Mouse (Mus musculus) ES-E14 (cell line): Measurements from ENCODE around the gene Plvap. TPM values are rescaled to one million over a fixed set of nuclear protein-coding genes. Genes with fewer than 3 reads are reported as not detected.

Experiments used
- DNase-seq: peaks from one replicate; pipeline ENCODE4 v3.0.0-alpha.2; 2013; ENCODE audit warnings: low read depth, low spot score
- H3K27ac ChIP-seq: 2 replicates; pipeline ENCODE4 v1.5.1; 2012; ENCODE audit warnings: low read depth, mild to moderate bottlenecking, low read length, moderate library complexity, mixed read lengths; ENCODE audit not compliant: poor library complexity, insufficient read depth, severe bottlenecking
- H3K36me3 ChIP-seq: 2 replicates; pipeline ENCODE4 v1.6.1; 2012; ENCODE audit warnings: mild to moderate bottlenecking, low read length, moderate library complexity, mixed read lengths; ENCODE audit not compliant: control insufficient read depth, poor library complexity, insufficient read depth, severe bottlenecking
- H3K4me1 ChIP-seq, 2 experiments: fragments of 150-350 bp in 1 of 2; sonication (generic) in 1 of 2; 2 replicates each; pipeline ENCODE4 v1.6.1; 2012; ENCODE audit warnings: low read length in 2 of 2, mild to moderate bottlenecking in 1 of 2, mixed read lengths in 1 of 2; ENCODE audit not compliant: control insufficient read depth in 2 of 2, insufficient read depth in 2 of 2, poor library complexity in 1 of 2
- H3K4me3 ChIP-seq, 2 experiments: fragments of 150-350 bp in 1 of 2; sonication (generic) in 1 of 2; 2 replicates each; pipeline ENCODE4 v1.5.1; 2012; ENCODE audit warnings: low read length in 2 of 2, low read depth in 1 of 2, mild to moderate bottlenecking in 1 of 2, mixed read lengths in 1 of 2; ENCODE audit not compliant: insufficient read depth in 1 of 2, poor library complexity in 1 of 2, severe bottlenecking in 1 of 2
- H3K9ac ChIP-seq: 2 replicates; pipeline ENCODE4 v1.6.1; 2012; ENCODE audit warnings: low read depth, mild to moderate bottlenecking, low read length, mixed read lengths; ENCODE audit not compliant: poor library complexity, insufficient read depth, severe bottlenecking
- H3K9me3 ChIP-seq: fragments of 150-350 bp; sonication (generic); 2 replicates; pipeline ENCODE4 v1.6.1; 2012; ENCODE audit warnings: low read depth, mild to moderate bottlenecking, low read length; ENCODE audit not compliant: control insufficient read depth, insufficient read depth
- CHD2 ChIP-seq: IDR thresholded peaks from 2 replicates; pipeline ENCODE4 v1.6.1; 2014; ENCODE audit warnings: mild to moderate bottlenecking, low read depth, low read length, inconsistent platforms
- HCFC1 ChIP-seq: IDR thresholded peaks from 2 replicates; pipeline ENCODE4 v1.6.1; 2012; ENCODE audit warnings: low read length, inconsistent platforms, borderline replicate concordance; ENCODE audit not compliant: insufficient read depth
- MAFK ChIP-seq: IDR thresholded peaks from 2 replicates; pipeline ENCODE4 v1.6.1; 2014; ENCODE audit warnings: mild to moderate bottlenecking, low read depth, low read length, inconsistent platforms; ENCODE audit not compliant: insufficient read depth
- ZC3H11A ChIP-seq: IDR thresholded peaks from 2 replicates; pipeline ENCODE4 v1.6.1; 2012; ENCODE audit warnings: low read depth, mild to moderate bottlenecking, inconsistent platforms, low read length, borderline replicate concordance
- ZNF384 ChIP-seq: IDR thresholded peaks from 2 replicates; pipeline ENCODE4 v1.6.1; 2012; ENCODE audit warnings: low read depth, low read length, inconsistent platforms
- in situ Hi-C, 2 experiments: fragments of 600-800 bp; cut with MboI; formaldehyde crosslinking; loops; one replicate each; pipeline ENCODE4 v1.15.1; 2025; ENCODE audit warnings: low sequenced_read_pairs in 2 of 2, inconsistent platforms in 1 of 2; ENCODE audit not compliant: unreplicated experiment in 2 of 2
- total RNA-seq: library from RNA; depleted of rRNA; stranded (reverse); fragments of 300-350 nt; gene quantifications from 2 replicates; pipeline ENCODE4 v1.2.3, GENCODE M21; 2012

Gene Plvap
- total RNA-seq, 1 experiment: 2.5 TPM

DNA sequence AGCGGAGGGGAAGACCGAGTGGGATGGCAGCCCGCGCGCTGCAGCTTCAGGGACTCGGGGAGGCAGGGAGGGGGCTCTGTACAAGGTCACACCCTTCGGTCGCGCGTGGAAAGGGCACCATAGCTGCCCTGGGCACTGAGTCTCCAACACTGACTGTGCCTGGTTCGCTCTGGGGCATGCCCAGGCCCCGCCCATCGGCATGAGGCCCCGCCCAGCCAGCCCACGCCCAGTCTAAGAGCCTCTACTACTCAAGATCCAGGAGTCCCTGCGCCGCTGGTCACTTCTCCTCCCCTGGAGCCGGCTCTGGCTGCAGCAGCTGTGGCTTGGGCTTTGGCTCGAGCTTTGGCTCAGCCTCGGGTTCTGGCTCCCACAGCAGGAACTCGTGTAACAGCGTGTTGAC, 54.6 kb downstream of the Plvap start:
- no peaks in the 10 kb centered on the region for H3K36me3 ChIP-seq
- peak overlapping the region in 1 of 2 experiments; percentile 13; a peak in 1 of 4 replicates for H3K4me3 ChIP-seq
- no peaks in the 10 kb centered on the region for H3K9me3 ChIP-seq
- in situ Hi-C loops: no loop called here
- DNase-seq: no peak
- TF ChIP-seq CHD2: no peak
- TF ChIP-seq HCFC1: no peak
- TF ChIP-seq MAFK: no peak
- no peak for TF ChIP-seq ZNF384
- TF ChIP-seq ZC3H11A: no peak
- no peak overlapping the region for H3K27ac ChIP-seq
- no peak overlapping the region for H3K9ac ChIP-seq
- H3K4me1 ChIP-seq: peaks cover 5 to 7% of the 10 kb centered on the region in 2 experiments; a peak in 3 of 4 replicates

DNA sequence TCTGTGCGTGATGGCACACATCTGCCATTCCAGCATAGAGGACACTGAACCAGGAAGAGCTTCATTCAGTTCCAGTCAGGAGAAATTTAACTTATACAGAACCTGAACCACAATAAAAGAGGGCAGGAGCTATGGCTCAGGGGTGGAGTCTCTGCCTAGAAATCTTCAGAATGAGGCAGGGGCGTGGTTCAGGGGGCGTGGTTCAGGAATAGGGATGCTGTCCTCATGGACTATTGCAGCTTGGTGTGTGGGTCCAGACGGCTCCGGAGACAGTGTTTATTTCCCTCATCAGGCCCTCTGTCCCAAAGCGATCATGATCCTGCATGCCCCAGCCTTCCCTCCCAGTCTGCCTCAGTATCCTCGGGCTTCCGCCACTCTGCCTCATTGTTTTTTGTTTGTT, 56.9 kb downstream of the Plvap start:
- Histone ChIP-seq H3K27ac (no peak overlapping the region), H3K36me3 (no peaks in the 10 kb centered on the region), H3K4me1 (peaks cover 4 to 5% of the 10 kb centered on the region in 2 experiments; a peak in 3 of 4 replicates), H3K4me3 (no peak overlapping the region), H3K9ac (no peak overlapping the region), H3K9me3 (no peaks in the 10 kb centered on the region)
- TF ChIP-seq MAFK (no peak), ZNF384 (no peak), HCFC1 (no peak), CHD2 (no peak), ZC3H11A (no peak)
- DNase-seq: no peak
- in situ Hi-C loops: no loop called here

DNA sequence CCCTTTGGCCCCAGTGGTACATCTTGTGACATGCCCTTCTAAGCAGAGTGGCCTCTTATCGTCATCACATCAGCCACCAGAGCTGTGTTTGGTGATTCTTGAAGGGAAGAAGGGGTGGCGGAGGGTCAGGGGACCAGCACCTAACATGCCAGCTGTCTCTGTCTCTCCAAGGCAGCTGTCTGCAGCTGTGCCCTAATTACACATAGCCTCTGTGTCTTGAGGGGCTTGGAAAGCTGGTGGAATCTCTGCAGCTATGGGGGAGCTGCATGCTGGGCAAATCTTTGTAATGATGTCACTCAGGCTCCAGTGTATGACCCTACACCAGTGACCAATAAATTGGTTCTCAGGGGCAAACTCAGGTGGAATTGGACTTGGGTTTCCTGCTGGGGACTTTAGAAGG, 58.9 kb downstream of the Plvap start:
- no peak overlapping the region for H3K9ac ChIP-seq
- H3K36me3 ChIP-seq: no peaks in the 10 kb centered on the region
- H3K4me3 ChIP-seq: no peak overlapping the region
- H3K4me1 ChIP-seq: peaks cover 0 to 5% of the 10 kb centered on the region in 2 experiments; a peak in 3 of 4 replicates
- no peak overlapping the region for H3K27ac ChIP-seq
- TF ChIP-seq ZC3H11A (no peak), HCFC1 (no peak), MAFK (no peak), CHD2 (no peak), ZNF384 (no peak)
- no peak for DNase-seq
- in situ Hi-C loops: no loop called here
- H3K9me3 ChIP-seq: no peaks in the 10 kb centered on the region

DNA sequence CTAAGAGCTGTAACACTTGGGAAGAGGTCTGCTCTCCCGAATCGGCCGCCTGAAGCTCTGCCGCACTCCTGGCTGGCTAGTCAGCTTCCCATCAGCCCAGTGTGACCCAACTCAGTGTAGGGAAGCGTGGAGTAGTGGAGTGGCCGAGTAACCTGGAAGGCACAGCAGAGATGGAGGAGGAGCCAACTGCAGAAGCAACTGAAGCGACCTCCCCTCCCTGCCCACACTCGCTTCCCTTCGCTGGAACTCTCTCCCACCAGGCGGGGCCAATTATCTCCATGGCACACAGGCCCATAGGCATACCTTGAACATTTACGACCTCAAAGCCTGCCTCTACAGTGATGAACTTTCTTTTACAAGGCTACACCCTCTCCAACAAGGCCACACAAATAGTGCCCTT, 59.8 kb downstream of the Plvap start:
- in situ Hi-C loops: no loop called here

More for the DNA sequence above, 59.8 kb downstream of the Plvap start:
- Histone ChIP-seq H3K27ac (no peak overlapping the region), H3K36me3 (no peaks in the 10 kb centered on the region), H3K9ac (no peak overlapping the region), H3K9me3 (no peaks in the 10 kb centered on the region), H3K4me3 (no peak overlapping the region), H3K4me1 (no peaks in the 10 kb centered on the region; a peak in 1 of 4 replicates)
- no peak for DNase-seq
- TF ChIP-seq ZNF384 (no peak), CHD2 (no peak), ZC3H11A (no peak), HCFC1 (no peak), MAFK (no peak)
